Mouse (Mus musculus) A20 (cell line): ENCODE data around the gene Efr3b.
A peak's percentile ranks its signal among the peaks of the same experiment; 100 is the strongest.

Experiments
- DNase-seq: peaks from one replicate; pipeline ENCODE4 v3.0.0-alpha.2; 2011; ENCODE audit warnings: low read depth, low spot score

Efr3b gene

DNA sequence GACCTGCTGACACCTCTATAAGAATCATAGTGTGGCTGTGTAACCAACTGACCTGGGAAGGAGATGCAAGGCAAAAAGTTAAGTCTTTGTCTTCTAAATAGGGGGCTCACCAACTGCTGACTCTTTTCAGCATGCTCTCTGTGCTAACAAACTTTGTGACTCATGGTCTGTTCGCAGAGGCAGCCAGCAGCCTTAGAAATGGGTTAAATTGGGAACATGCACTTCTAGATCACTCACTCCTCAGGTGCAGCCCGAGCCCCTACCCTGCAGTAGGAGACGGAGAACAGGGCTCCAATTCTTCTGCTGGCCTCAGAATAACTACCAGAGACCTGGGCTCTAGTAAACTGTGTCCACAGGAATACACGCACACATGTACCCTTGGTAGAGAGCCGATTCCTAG, 1.2 kb downstream of the Efr3b start:
- DNase-seq = no peak

DNA sequence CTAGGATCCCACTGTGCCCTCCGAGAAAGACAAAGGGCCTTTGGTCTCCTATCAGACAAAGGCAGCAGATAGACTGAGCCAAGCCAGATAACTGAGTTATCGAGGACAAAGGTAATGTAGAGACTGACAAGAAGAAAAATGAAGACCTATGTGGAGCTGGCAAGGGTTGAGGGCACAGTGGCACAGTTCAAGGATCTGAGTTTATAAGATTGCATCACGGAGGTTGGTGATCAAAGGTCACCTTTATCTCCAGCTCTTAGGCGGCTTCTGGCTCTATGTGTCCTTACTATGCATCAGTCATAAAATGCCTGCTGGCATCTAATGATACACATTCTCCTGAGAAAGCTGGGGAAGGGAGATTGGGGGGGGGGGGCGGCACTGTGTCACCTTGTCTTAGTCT, 2.6 kb downstream of the Efr3b start:
- no peak for DNase-seq

DNA sequence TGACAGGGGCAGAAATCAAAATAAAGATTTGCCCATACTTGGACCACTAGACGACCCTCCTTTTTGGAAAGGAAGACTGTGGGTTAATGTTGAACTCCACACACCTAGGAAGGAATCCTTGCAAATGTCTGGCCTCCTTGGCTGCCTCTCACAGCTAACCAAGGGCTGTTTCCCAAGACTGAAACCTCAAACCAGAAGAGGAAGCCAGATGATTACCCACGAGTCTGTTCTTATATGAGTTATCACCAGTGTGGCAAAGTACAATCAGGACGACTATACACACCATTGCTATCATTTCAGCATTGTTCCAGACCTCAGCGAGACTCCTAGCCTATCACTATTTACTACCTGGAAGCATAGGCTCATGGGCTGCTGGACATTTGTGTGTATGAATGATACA, 9.7 kb downstream of the Efr3b start:
- DNase-seq = no peak

DNA sequence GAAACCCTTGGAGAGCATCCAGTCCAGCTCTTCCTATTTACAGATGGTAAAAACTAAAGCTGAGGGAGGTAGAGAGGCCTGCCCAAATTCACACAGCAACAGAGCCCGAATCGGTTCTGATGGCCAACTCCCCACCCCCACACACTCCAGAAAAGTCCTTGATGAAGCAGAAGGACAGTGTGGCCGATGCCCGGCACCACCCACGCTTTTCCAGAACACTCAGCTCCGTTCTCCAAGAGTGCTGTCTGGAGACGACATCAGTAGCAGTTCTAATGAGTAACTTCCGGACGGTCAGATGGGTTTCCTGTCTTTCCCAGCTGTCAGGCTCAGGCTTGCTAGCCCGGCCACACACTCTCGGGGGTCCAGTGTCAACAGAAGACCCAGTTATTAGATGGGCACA, 10.2 kb downstream of the Efr3b start:
- no peak for DNase-seq

DNA sequence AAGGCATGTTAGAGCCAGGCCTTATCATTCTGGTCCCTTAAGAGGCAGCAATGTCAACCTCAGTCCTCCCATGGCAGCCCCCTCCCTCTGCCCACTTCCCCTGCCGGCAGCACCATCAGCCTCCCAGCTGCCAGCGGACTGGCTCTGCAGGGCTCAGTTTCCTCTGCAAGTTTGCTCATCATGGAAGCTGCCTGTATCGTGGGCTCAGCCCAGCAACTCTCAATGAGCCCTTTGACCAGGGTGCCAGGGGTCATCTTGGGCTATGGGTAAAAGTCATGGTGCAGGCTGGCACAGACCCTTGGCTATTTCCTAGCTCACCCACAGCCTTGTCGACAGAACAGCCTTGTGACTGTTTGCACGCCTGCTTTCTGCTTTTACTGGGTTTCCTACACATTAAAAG, 14.4 kb downstream of the Efr3b start:
- no peak for DNase-seq

DNA sequence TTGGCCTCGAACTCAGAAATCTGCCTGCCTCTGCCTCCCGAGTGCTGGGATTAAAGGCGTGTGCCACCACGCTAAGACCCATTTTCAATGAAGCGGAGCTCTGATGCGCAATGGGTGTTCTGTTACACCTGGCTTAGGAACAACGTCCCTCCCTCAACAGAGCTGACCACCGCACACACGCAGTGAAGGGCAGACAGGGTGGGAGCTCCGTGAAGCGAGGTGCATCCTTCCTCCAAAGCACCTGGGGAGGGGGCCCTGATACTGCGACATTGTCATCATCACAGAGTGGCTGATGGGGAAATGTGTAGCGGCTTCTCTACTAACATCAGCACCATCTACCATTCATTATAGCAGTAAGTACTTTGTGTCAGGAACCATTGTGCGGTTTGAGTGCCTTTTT, 15.2 kb downstream of the Efr3b start:
- no peak for DNase-seq

DNA sequence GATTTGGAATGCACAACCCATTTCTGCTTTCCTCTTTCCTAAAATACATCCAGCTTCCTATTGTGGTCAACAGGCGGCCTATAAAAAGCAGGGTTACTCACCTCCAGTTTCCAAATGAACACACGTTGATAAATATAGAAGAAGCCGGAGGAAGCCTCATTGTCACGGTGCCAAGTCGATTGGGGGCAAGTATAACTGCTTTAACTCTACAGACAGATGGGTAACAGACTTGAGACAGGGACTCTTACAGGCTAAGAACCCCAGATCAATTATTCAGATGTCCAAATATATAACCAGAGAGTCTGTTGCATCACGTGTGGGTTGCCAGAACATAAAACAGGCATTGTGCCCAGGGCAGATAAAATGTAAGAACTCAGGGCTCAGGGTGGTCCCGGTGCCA, 15.9 kb downstream of the Efr3b start:
- DNase-seq = peak; percentile 27

DNA sequence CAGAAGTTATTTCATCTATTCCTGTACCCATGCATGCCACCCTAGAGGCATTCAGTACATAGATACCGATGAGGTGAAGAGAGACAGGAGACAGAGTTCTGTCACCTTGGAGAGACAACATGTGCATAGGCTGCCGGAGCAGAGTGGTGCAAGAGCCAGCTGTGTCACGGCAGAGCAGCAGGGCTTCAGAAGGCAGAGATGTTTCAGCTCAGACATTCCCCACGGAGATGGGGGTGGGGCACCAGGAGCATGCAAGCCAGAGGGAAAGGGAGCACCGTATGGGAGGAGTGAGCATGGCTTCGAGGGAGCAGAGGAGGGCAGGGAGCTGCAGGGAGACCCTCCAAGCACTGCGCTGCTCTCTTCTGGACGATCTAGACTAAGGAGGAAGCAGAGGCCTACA, 18.2 kb downstream of the Efr3b start:
- DNase-seq = no peak

DNA sequence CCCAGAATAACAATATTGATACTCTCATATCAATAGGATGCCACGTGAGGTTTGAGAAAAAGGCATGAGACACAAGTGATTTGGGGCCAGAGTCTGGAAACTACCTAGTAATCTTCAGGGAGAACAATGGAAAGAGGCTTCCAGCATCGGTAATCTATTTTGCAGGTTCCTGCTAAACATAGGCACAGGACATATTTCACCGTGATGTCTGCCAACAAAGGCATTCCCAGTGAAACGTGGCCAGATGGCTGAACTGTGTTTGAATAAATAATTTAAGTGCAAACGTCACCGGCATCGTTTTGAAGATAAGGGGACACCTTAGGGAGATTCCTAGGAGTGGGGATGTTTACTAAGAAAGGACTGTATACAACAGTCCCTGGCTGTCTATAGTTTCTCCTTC, 22.4 kb downstream of the Efr3b start:
- no peak for DNase-seq

DNA sequence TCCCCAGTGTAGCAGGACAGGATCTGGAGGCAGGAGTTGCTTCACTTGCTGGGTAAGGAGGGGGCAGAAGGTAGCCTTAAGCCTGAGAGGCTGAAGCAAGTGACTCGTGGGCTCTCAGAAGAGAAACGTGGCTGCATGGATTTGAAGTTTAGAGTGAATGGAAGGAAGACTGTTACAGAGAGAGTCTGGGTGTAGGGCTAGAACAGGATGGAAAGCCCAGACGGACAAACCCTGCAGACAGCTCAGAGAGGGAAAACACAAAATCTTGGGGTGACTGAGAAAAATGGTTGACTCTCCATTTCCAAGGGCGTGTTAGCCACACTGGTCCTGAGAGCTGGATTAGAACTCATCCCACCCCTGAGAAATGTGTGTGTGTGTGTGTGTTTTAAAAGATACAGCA, 23.0 kb downstream of the Efr3b start:
- no peak for DNase-seq

DNA sequence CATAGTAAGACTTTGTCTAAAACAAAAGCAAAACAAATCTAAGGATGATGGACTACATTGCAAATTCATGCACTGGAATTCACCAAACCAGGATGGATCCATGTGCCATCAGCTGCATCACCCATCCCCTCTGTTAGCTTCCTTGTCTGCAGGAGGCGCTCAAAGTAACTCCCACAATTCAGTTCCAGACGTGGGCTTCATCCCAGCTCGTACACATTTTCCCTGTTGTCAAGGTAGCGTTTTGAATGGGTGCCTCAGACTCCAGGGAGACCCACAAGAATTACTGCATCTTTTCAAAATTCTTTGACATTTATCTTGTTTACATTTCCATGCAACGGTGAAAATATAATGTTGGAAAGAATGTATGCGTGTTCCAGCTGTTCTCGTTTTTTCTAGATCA, 23.5 kb downstream of the Efr3b start:
- no peak for DNase-seq

DNA sequence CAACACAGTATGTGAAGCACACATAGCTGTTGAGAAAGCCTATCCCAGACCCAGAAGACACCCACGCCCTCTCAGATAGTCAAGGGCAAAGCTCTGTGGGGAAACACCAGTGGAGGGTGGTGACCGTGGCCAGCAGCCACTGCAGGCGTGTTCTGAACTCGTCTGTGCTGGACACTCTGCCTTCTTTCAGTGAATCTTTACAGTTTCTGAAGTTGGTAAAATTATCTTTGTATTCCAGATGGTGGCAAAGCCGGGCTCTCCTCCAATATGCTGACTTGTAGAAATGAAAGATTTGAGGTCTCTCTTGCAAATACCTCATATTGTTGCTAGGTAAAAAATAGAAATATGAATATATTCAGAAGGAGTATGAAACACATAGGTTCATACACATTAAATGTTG, 27.0 kb downstream of the Efr3b start:
- no peak for DNase-seq

DNA sequence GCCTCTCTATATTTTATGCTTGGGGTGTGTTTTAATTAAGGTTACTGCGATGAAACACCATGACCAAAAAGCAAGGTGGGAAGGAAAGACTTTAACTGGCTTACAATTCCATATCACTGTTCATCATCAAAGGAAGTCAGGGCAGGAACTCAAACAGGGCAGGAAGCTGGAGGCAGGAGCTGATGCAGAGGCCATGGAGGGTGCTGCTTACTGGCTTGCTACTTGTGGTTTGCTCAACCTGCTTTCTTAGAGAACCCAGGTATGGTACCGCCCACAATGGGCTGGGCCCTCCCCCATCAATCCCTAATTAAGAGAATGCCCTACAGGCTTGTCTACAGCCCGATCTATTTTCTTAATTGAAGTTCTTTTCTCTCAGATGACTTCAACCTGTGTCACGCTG, 27.4 kb downstream of the Efr3b start:
- DNase-seq = no peak

DNA sequence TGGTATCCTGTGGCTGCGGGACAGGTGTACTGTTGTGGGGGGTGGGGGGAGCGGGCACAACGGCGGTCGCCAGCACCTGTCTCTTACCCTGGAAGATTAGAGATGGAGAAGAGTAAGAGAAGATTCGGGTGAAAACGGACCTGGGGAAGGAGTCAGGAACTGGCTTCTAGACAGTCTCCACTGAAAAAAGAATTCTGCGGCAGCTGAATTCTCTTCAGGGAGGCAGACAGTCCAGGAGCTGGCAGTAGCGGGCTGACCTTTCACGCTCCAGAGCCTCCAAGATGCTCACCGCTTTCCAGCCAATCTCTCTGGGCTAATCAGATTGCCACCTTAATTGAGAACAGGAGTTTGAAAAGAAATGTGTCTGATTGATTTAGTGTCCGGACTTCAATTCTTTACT, 30.0 kb downstream of the Efr3b start:
- DNase-seq = no peak

DNA sequence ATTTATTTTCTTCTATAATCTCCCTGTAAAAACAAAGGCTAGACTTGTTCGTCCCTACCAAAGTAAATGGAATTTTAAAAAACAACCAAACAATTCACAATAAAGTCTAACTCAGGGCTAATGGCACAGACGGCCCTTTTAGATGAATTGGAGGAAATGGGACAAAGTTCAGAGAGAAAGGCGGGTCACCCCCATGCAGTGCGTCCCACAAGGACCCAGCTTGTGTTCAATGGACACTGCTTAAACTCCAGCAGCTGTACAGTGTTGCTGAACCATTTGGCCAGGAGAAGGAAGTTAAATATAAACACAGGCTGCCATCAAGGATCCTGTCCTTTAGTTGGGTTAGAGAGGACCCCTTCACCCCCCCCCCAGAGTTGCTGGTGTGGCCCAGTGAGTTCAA, 30.9 kb downstream of the Efr3b start:
- DNase-seq = no peak

DNA sequence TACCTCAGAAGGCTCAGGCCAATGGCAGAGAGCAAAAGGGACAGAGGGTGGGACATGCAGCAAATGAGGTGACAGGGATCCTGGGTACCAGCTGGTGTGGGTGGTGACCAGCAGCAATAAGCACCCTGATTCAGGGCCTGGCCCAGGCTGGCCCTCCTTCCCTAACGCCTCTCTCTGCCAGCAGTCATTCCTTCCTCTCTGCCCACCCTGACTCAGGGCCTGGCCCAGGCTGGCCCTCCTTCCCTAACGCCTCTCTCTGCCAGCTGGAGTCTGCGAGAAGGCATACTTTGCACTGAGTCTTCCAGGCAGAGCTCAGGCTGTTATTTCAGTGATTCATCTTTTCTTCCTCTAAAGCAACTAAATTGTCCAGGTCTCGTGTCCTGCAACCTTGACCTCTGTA, 31.5 kb downstream of the Efr3b start:
- no peak for DNase-seq

DNA sequence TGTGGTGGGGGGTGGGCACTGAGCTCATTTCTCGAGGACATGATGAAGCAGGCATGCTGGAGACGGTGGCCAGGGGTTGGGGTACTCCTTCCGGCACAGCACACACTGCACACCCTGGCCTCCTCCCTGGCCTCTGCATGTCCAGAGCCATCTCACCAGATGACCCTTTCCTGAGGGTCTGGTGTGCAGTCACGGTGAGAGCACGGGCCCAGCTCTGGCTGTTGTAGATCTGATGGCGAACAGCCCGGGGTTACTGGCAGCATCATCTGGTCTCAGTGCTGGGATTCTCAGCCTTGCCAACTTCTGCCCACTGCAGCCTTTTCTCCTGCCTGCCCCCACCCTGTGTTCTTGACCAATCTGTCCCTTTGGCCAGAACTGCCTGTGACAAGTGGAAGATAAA, 32.6 kb downstream of the Efr3b start:
- no peak for DNase-seq

DNA sequence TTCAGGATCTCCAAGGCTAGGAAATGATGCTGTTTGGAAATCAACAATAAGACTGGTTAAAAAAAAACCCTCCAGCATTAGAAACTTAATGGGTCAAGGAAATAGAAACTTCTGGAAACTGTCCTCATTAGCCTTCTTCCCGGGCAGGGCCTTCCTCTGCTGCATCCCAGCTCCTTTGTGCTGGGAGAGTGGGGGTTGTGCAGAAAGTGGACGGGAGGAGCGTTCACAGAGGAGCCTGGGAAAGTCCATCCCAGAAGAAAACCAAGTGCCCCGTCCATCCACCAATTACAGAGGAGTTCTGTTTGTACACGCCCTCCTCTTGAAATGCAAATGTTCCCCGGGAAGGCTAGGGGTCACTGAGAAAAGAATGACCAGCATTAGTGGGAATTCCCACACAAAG, 34.1 kb downstream of the Efr3b start:
- DNase-seq = no peak

DNA sequence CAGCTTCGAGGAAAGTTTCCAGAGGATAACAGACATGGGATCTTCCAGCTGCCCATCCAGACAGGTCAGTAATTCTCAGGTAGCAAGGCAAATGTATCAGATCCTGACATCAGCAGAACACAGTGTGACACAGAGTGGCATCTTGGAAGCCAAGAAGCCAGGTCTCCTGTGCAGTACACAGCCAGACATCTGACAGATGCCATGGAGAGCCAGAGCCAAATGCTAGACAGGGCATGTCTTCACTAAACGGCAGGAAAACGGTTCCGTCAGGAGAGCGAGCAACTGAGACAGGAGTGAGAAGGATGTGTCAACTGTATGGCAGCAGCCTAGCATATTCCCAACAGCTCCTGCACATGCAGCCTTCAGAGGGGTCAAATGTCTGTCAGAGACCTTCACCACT, 38.3 kb downstream of the Efr3b start:
- DNase-seq = no peak

DNA sequence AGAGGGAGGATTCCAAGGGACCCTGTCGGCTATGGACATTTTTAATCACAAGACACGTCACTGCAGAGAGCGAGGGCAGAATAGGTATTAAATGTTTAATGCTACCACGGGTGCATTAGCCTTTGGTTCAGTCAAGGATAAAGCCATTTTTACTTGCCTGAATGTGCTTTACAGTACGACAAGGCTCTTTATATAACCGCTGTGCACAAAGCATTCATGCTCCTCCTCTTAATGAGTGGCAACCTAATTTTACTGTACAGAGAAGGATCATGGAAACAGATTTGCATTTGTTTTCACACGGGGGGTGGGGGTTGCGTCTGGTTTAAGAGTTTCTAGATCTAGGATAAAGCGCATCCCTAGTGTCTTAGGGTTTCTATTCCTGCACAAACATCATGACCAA, 42.0 kb downstream of the Efr3b start:
- DNase-seq = no peak

DNA sequence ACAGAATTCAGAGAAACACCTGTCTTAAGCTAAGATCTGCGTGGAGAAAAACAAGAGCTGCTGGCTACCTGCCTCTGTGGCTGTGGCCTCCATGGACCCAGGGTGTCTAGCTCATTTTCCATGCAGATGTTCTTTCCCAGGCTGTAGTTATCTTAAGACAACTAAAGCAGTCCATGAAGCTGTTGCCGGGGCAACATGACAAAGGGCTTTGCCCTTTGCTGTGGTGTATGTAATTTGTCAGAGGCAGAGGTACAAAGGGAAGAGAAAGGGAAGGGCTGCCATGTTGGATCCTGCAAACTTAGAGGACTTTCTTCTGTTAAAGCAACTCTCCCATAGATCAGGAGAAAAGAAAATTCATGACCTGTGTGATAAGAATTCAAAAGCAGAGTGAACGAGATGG, 47.7 kb downstream of the Efr3b start:
- no peak for DNase-seq

DNA sequence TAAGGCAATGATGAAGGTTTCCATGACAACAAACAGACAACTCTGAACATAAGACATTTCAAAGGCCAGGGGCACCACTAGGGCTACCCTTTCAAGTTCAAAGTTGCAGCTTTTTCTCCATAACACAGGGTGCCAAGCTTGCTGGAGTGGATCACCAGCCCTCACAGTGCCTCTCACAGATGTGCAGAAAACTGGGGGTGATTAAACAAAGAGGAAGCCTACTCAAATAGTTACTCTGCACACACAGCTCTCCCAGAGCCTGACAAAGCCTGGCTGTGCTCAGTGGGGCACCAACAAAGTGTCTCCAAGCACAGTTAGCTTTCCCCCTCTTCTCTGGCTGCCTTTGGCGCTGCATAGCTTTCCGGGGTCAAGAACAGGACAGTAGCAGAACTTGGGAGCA, 48.8 kb downstream of the Efr3b start:
- peak; percentile 48 for DNase-seq

DNA sequence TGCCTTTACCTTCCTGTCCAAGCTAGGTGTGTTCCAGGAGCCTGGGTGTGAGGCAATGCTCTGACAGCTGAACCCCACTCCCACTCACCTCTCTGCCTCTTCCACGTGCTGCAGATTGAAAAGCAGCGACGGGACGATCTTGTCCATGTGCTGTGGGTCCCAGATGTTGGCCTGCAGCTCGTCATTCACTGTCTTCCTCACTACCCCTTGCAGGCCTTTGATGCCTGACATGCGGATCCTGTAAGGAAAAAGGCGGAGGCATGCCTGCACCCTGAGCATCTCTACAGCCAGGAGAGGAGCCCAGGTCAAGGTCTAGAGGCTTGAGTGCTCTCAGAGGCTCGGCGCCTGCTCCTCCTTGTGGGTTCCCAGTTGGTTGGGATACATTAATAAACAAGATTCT, 54.3 kb downstream of the Efr3b start:
- DNase-seq = no peak

DNA sequence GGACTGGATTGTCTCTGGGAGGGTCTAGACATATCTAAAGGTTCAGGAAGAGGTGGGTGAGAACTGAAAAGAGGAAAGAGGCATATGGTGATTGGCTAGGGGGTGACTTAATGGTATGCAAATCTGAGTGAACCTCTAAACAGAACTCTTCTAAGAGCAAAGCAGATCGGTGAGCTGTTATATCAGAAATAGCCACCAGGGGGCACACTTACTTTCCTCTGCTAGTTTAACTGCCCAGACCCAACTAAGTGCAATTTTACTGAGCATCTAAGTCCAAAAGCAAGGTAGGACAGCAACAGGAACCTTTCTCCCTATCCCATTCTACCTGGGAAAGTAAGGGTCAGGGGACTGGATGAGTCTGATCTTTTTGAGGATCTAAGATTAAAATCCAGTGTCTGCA, 55.0 kb downstream of the Efr3b start:
- DNase-seq = peak; percentile 86

DNA sequence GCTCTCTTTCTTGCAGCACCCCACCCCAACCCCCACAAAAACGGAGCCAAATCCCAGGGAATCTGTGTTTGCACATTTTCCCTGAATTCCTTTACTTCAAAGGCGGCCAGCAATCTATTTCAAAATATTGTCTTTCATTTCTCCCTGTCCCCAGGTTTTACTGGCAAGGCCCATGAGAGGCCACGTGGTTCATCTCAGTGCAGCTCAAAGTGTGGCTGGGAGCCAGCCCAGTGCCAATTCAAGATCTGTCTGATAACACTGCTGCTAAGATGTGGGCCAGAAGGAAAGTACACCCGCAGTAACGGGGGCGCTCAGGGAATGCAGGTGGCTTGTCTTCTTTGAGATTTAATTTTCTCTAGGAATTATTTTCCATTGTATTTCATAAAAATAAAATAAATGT, 56.5 kb downstream of the Efr3b start:
- no peak for DNase-seq
